Mouse (Mus musculus): ENCODE results near the gene Prok1.

Prok1 gene

DNA sequence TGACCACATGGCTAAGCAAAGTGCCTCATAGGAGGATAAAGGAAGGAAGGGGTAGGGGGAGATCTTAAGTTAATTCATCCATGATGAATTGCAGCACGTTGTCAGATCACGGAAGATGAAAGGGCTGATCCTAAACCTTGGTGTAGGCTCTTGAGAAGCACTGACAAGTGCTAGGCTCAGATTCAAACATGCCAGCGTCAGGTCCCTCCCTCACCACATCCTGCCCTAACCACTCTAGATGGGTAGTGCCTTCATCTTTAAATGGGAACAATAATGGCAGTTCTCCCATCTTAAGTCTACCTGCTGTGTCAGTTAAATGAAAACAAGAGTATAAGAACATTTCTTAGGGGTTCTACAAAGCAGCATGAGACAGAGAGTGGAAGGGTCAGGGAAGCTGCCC, 53.9 kb downstream of the Prok1 start:
- DNase-seq (ENCODE audit: low spot score) = no peak

DNA sequence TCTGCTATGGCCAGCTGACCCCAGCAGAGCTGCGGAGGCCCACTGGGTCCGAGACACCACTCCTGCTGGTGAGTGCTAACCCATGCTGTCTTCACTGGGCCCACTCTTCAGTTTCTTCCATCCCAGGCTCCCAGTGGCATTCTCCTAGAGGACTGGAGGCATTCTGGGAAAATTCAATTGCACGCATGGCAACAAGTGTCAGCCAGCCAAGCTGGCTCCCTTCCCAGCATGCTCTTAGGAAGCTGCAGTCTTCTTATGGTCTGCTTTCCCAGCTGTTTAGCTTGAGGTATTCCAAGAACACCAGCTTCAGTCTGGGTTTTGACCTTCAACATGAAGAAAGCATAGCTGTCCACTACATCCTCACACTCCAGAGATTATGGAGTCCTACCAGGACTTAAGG, 56.3 kb downstream of the Prok1 start:
- DNase-seq (ENCODE audit: low spot score) = no peak
